Mouse (Mus musculus) megakaryocyte-erythroid progenitor cell, adult 5 weeks (primary cell): ENCODE results near the gene P4ha2. TPM values are rescaled to one million over a fixed set of nuclear protein-coding genes. Genes with fewer than 3 reads are reported as not detected.

Experiments used
- polyA plus RNA-seq: library from polyadenylated mRNA; stranded (reverse); fragments of >175 nt; gene quantifications from 2 replicates; pipeline ENCODE4 v1.2.3, GENCODE M21; 2012

P4ha2 gene
- 0.40 and 0.93 TPM in 2 replicates for polyA plus RNA-seq

GRCm38 (mm10) chr11:54100045-54100691 lies at the start of gene P4ha2:
Gene P4ha2 (plus strand): TSS chr11:54100095.

GRCm38 (mm10) chr11:54068520-54069371 lies 31.1 kb upstream of the P4ha2 start, which contains the start of gene Pdlim4:
Gene Pdlim4 (minus strand): TSS chr11:54069014.

Other genes with a start within 250 kb of the P4ha2 start
- 6.5 and 7.3 TPM in 2 replicates for gene Gm12216, start 240.8 kb upstream of the P4ha2 start, polyA plus RNA-seq
- 12.1 and 13.0 TPM in 2 replicates for gene Slc22a5, start 208.4 kb upstream of the P4ha2 start, polyA plus RNA-seq
- 2.9 and 5.0 TPM in 2 replicates for gene Slc22a21, start 119.8 kb upstream of the P4ha2 start, polyA plus RNA-seq
- 12.0 and 14.5 TPM in 2 replicates for gene Slc22a4, start 72.0 kb upstream of the P4ha2 start, polyA plus RNA-seq
- 0.68 and 0.70 TPM in 2 replicates for gene Pdlim4, start 31.1 kb upstream of the P4ha2 start, polyA plus RNA-seq
- not detected in 2 replicates for gene Csf2, start 149.6 kb downstream of the P4ha2 start, polyA plus RNA-seq
- gene Il3, start 167.2 kb downstream of the P4ha2 start, polyA plus RNA-seq = not detected in 2 replicates
- 0.44 and 2.4 TPM in 2 replicates for gene Acsl6, start 203.7 kb downstream of the P4ha2 start, polyA plus RNA-seq